Mouse (Mus musculus): ENCODE results near the gene Zswim8. TPM values are rescaled to one million over a fixed set of nuclear protein-coding genes. Genes with fewer than 3 reads are reported as not detected.

Gene Zswim8
- polyA plus RNA-seq, 1 experiment: 156 TPM

- no peak overlapping the region for H3K27ac ChIP-seq (ENCODE audit: control insufficient read depth, insufficient read depth, low read depth, low read length)
- no peaks in the 10 kb centered on the region for H3K27me3 ChIP-seq (ENCODE audit: control insufficient read depth, insufficient read depth, low read length)
- H3K4me1 ChIP-seq (ENCODE audit: control insufficient read depth, insufficient read depth, low read length): no peaks in the 10 kb centered on the region
- H3K36me3 ChIP-seq (ENCODE audit: control insufficient read depth, insufficient read depth, low read length): peaks cover 12% of the 10 kb centered on the region
- TF ChIP-seq CTCF (IDR thresholded peaks at IDR 0.05; ENCODE audit: control insufficient read depth, insufficient read depth, insufficient replicate concordance, low read depth, low read length) (no peak), POLR2A (IDR thresholded peaks at IDR 0.05; ENCODE audit: control insufficient read depth, low read depth, low read length) (no peak)
- no peak overlapping the region for H3K4me3 ChIP-seq (ENCODE audit: control insufficient read depth, low read depth, low read length)
Measured at GRCm38 (mm10) chr14:20718443-20718842, 11.1 kb downstream of the Zswim8 start.

GRCm38 (mm10) chr14:20719767-20720166 lies 12.4 kb downstream of the Zswim8 start:
- Histone ChIP-seq H3K36me3 (ENCODE audit: control insufficient read depth, insufficient read depth, low read length) (peaks cover 7% of the 10 kb centered on the region), H3K27me3 (ENCODE audit: control insufficient read depth, insufficient read depth, low read length) (no peaks in the 10 kb centered on the region), H3K27ac (ENCODE audit: control insufficient read depth, insufficient read depth, low read depth, low read length) (no peak overlapping the region), H3K4me3 (ENCODE audit: control insufficient read depth, low read depth, low read length) (no peak overlapping the region), H3K4me1 (ENCODE audit: control insufficient read depth, insufficient read depth, low read length) (no peaks in the 10 kb centered on the region)
- TF ChIP-seq CTCF (IDR thresholded peaks at IDR 0.05; ENCODE audit: control insufficient read depth, insufficient read depth, insufficient replicate concordance, low read depth, low read length) (no peak), POLR2A (IDR thresholded peaks at IDR 0.05; ENCODE audit: control insufficient read depth, low read depth, low read length) (no peak)

- Histone ChIP-seq H3K27ac (ENCODE audit: control insufficient read depth, insufficient read depth, low read depth, low read length) (no peak overlapping the region), H3K4me3 (ENCODE audit: control insufficient read depth, low read depth, low read length) (no peak overlapping the region), H3K4me1 (ENCODE audit: control insufficient read depth, insufficient read depth, low read length) (no peaks in the 10 kb centered on the region), H3K36me3 (ENCODE audit: control insufficient read depth, insufficient read depth, low read length) (peaks cover 7% of the 10 kb centered on the region), H3K27me3 (ENCODE audit: control insufficient read depth, insufficient read depth, low read length) (no peaks in the 10 kb centered on the region)
- TF ChIP-seq CTCF (IDR thresholded peaks at IDR 0.05; ENCODE audit: control insufficient read depth, insufficient read depth, insufficient replicate concordance, low read depth, low read length) (no peak), POLR2A (IDR thresholded peaks at IDR 0.05; ENCODE audit: control insufficient read depth, low read depth, low read length) (no peak)
Measured at GRCm38 (mm10) chr14:20721371-20721770, 14.0 kb downstream of the Zswim8 start.

DNA sequence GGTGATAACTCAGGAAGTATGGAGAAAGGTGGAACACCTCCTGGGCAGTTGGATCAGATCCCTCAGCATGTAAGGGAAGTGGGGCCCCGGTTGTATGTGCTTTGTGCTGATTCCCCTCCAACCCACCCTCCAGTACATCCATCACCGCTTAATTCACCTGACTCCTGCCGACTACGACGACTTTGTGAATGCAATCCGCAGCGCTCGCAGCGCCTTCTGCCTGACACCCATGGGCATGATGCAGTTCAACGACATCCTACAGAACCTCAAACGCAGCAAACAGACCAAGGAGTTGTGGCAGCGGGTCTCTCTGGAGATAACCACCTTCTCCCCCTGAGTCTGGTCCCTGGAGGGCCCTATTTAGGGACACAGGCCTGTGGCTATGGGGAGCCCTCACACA lies 15.7 kb downstream of the Zswim8 start:
- H3K27me3 ChIP-seq (ENCODE audit: control insufficient read depth, insufficient read depth, low read length): no peaks in the 10 kb centered on the region
- TF ChIP-seq CTCF (IDR thresholded peaks at IDR 0.05; ENCODE audit: control insufficient read depth, insufficient read depth, insufficient replicate concordance, low read depth, low read length): no peak
- no peak for TF ChIP-seq POLR2A (IDR thresholded peaks at IDR 0.05; ENCODE audit: control insufficient read depth, low read depth, low read length)
- peaks cover 4% of the 10 kb centered on the region for H3K36me3 ChIP-seq (ENCODE audit: control insufficient read depth, insufficient read depth, low read length)
- no peak overlapping the region for H3K27ac ChIP-seq (ENCODE audit: control insufficient read depth, insufficient read depth, low read depth, low read length)
- H3K4me3 ChIP-seq (ENCODE audit: control insufficient read depth, low read depth, low read length): no peak overlapping the region
- H3K4me1 ChIP-seq (ENCODE audit: control insufficient read depth, insufficient read depth, low read length): no peaks in the 10 kb centered on the region

- no peaks in the 10 kb centered on the region for H3K27me3 ChIP-seq (ENCODE audit: control insufficient read depth, insufficient read depth, low read length)
- H3K36me3 ChIP-seq (ENCODE audit: control insufficient read depth, insufficient read depth, low read length): peaks cover 4% of the 10 kb centered on the region
- no peak overlapping the region for H3K4me3 ChIP-seq (ENCODE audit: control insufficient read depth, low read depth, low read length)
- H3K4me1 ChIP-seq (ENCODE audit: control insufficient read depth, insufficient read depth, low read length): no peaks in the 10 kb centered on the region
- TF ChIP-seq CTCF (IDR thresholded peaks at IDR 0.05; ENCODE audit: control insufficient read depth, insufficient read depth, insufficient replicate concordance, low read depth, low read length) (peak; percentile 65; the same call in 1 of the 2 replicates), POLR2A (IDR thresholded peaks at IDR 0.05; ENCODE audit: control insufficient read depth, low read depth, low read length) (no peak)
- no peak overlapping the region for H3K27ac ChIP-seq (ENCODE audit: control insufficient read depth, insufficient read depth, low read depth, low read length)
Measured at GRCm38 (mm10) chr14:20724043-20724442, 16.7 kb downstream of the Zswim8 start.

DNA sequence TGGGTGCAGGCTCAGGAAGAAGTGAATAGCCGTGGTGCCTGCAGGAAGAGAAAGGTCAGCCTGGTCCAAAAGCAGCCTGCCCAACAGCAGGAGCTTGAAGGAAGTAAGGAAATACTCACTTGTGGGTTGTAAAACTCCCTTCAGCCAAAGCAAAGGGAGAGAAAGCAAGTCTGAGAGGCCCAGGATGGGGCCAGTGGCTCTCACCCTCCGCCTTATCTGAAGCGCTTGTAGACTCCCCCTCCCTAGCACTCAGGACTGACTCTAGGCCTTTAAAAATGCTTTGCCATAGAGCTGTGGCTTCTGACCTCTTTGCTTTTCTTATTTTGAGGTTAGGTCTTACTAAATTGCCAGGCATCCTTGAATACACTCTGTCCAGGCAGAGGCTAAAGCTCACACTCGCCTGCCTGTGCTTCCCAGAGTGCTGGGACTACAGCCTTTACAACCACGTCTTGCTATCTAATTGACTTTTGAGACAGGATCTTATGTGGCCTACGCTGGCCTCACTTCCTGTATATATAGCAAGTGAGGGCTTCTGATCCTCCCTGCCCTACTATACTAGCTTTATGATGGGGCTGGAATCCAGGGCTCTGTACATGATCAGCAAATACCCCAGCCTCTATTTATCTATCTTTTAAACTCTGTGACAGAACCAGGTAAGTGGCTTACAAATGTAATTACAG lies 18.4 kb downstream of the Zswim8 start:
- no peak overlapping the region for H3K4me3 ChIP-seq (ENCODE audit: control insufficient read depth, low read depth, low read length)
- H3K27ac ChIP-seq (ENCODE audit: control insufficient read depth, insufficient read depth, low read depth, low read length): no peak overlapping the region
- no peak for TF ChIP-seq CTCF (IDR thresholded peaks at IDR 0.05; ENCODE audit: control insufficient read depth, insufficient read depth, insufficient replicate concordance, low read depth, low read length)
- no peak for TF ChIP-seq POLR2A (IDR thresholded peaks at IDR 0.05; ENCODE audit: control insufficient read depth, low read depth, low read length)
- peaks cover 2% of the 10 kb centered on the region; the same call in 1 of the 2 replicates for H3K4me1 ChIP-seq (ENCODE audit: control insufficient read depth, insufficient read depth, low read length)
- no peaks in the 10 kb centered on the region for H3K27me3 ChIP-seq (ENCODE audit: control insufficient read depth, insufficient read depth, low read length)
- H3K36me3 ChIP-seq (ENCODE audit: control insufficient read depth, insufficient read depth, low read length): peaks cover 6% of the 10 kb centered on the region

DNA sequence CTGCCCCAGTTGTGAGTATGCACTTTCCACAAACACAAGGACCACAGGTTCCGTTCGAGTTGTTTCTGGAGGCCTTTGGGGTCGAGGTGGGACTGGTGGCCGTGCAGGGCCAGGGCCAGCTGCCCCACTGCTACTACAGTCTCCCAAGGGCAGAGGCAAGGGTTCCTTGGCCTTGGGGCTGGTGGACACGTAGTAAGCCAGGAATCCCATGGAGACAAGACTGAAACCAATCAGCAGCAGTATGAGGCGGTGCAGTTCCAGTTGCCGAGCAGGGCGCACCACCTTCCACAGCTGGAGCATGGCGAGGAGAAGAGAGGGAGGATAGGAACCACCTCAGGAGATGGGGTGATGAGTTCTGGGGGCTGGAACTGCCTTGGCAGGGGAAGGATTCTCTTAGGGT lies 22.5 kb downstream of the Zswim8 start:
- TF ChIP-seq CTCF (IDR thresholded peaks at IDR 0.05; ENCODE audit: control insufficient read depth, insufficient read depth, insufficient replicate concordance, low read depth, low read length): no peak
- no peak for TF ChIP-seq POLR2A (IDR thresholded peaks at IDR 0.05; ENCODE audit: control insufficient read depth, low read depth, low read length)
- no peak overlapping the region for H3K4me3 ChIP-seq (ENCODE audit: control insufficient read depth, low read depth, low read length)
- peaks cover 6% of the 10 kb centered on the region for H3K4me1 ChIP-seq (ENCODE audit: control insufficient read depth, insufficient read depth, low read length)
- H3K27ac ChIP-seq (ENCODE audit: control insufficient read depth, insufficient read depth, low read depth, low read length): no peak overlapping the region
- no peaks in the 10 kb centered on the region for H3K27me3 ChIP-seq (ENCODE audit: control insufficient read depth, insufficient read depth, low read length)
- H3K36me3 ChIP-seq (ENCODE audit: control insufficient read depth, insufficient read depth, low read length): peaks cover 6% of the 10 kb centered on the region
